Mouse (Mus musculus): ENCODE results near the gene Sox5. TPM values are rescaled to one million over a fixed set of nuclear protein-coding genes. Genes with fewer than 3 reads are reported as not detected.

The Sox5 gene
- total and polyA plus RNA-seq, 2 experiments from 2014 or later, result 26.2 to 32.9 TPM

GRCm38 (mm10) chr6:144485578-144485977 lies 296.2 kb downstream of the Sox5 start:
- TF ChIP-seq CTCF (IDR thresholded peaks at IDR 0.05; ENCODE audit: low read depth), result no peak
- no peak overlapping the region for H3K4me3 ChIP-seq (ENCODE audit: low read length)
- 0 out of 2 replicates have a peak, but pooled peaks cover 3% of the 10 kb centered on the region for H3K27me3 ChIP-seq (ENCODE audit: insufficient read depth, low read length)
- 0 out of 2 replicates have a peak, but pooled peaks cover 2% of the 10 kb centered on the region for H3K9me3 ChIP-seq (ENCODE audit: low read length)
- no peak overlapping the region for H3K4me2 ChIP-seq (ENCODE audit: low read depth, low read length)
- DNase-seq (ENCODE audit: low spot score), result no peak
- no peaks in the 10 kb centered on the region for H3K36me3 ChIP-seq (ENCODE audit: insufficient read depth, low read length)
- 92% methylated on average over 6 of the region's 6 CpGs for WGBS
- H3K27ac ChIP-seq, result no peak overlapping the region
- no peak overlapping the region for H3K9ac ChIP-seq (replicated peaks; ENCODE audit: low read length)
- ATAC-seq, result no peak
- H3K4me1 ChIP-seq (ENCODE audit: insufficient read depth, low read length), result no peaks in the 10 kb centered on the region

- ATAC-seq (no peak), DNase-seq (ENCODE audit: low spot score) (no peak)
- Histone ChIP-seq H3K27ac (no peak overlapping the region), H3K27me3 (ENCODE audit: insufficient read depth, low read length) (0 out of 2 replicates have a peak, but pooled peaks cover 3% of the 10 kb centered on the region), H3K4me2 (ENCODE audit: low read depth, low read length) (no peak overlapping the region), H3K9me3 (ENCODE audit: low read length) (0 out of 2 replicates have a peak, but pooled peaks cover 2% of the 10 kb centered on the region), H3K4me3 (ENCODE audit: low read length) (no peak overlapping the region), H3K4me1 (ENCODE audit: insufficient read depth, low read length) (no peaks in the 10 kb centered on the region), H3K36me3 (ENCODE audit: insufficient read depth, low read length) (no peaks in the 10 kb centered on the region), H3K9ac (replicated peaks; ENCODE audit: low read length) (no peak overlapping the region)
- WGBS, result 91% methylated on average over 4 of the region's 4 CpGs
- no peak for TF ChIP-seq CTCF (IDR thresholded peaks at IDR 0.05; ENCODE audit: low read depth)
Measured at GRCm38 (mm10) chr6:144483166-144483565, 298.6 kb downstream of the Sox5 start.

DNA sequence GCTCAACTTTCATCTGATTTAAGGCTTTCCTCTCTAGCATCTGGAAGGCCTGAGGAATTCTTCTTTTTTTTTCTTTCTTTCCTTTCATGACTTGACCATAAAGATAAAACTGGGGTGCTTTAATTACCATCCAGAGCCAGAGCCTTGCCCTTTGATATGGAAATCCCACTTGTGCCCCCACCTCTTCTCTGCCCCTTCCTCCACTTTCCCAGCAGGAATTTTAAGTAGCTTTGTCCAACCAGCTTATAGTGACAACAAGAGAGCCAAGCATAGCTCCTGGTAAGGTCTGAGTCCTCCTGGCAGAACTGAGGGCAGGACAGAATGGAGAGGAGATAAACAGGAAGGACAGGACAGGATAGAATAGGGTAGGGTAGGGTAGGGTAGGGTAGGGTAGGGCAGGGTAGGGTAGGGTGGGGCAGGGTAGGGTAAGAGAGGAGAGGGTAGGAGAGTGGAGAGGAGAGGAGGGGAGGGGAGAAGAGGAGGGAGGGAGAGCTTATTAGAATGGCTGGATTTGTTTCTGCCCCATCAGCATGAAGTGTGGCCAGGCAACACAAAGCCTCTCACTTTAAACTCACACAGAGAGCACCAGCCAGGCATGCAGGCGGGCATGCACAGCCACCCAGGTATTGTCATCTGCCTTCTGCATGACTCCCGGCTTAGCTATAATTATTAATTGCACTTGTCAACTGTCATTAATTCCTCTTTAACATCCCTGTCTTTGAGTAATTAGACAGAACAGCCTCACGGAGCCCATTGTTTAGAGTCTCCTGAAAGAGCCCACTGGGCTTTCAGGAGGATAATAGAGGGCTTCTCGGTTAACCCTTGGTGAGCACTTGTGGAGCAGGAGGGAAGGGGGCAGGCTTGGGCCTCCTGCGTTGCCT lies 300.9 kb downstream of the Sox5 start:
- peak; percentile 51; the same call in 1 of the 2 replicates for ATAC-seq
- no peak overlapping the region for H3K27ac ChIP-seq
- no peaks in the 10 kb centered on the region for H3K9me3 ChIP-seq (ENCODE audit: low read length)

DNA sequence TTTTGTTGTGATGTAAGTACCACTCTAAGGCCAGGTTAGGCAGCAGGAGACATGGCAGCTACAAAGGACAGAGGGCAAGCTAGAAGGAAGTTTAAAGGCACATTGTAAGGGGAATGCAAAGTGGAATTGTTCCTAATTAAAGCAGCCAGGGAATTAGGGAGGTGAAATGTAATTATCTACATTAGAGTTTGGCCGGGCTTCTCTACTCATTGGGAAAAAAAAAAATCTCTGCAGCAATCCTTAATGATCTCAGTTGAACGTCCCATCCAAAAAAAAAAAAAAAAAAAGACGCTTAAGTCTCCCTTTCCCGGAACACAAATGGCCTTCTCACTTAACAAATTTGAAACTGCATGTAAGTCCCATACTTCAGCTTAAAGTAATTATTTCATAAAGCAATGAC lies 301.9 kb downstream of the Sox5 start:
- H3K4me3 ChIP-seq (ENCODE audit: low read length), result no peak overlapping the region
- H3K36me3 ChIP-seq (ENCODE audit: insufficient read depth, low read length), result no peaks in the 10 kb centered on the region
- no peaks in the 10 kb centered on the region for H3K4me1 ChIP-seq (ENCODE audit: insufficient read depth, low read length)
- H3K4me2 ChIP-seq (ENCODE audit: low read depth, low read length), result no peak overlapping the region
- no peak overlapping the region for H3K27ac ChIP-seq
- DNase-seq (ENCODE audit: low spot score) (no peak), ATAC-seq (no peak)
- H3K9me3 ChIP-seq (ENCODE audit: low read length), result no peaks in the 10 kb centered on the region
- 51% methylated on average over 4 of the region's 4 CpGs for WGBS
- no peak overlapping the region for H3K9ac ChIP-seq (replicated peaks; ENCODE audit: low read length)
- TF ChIP-seq CTCF (IDR thresholded peaks at IDR 0.05; ENCODE audit: low read depth), result no peak
- H3K27me3 ChIP-seq (ENCODE audit: insufficient read depth, low read length), result 0 out of 2 replicates have a peak, but pooled peaks cover 3% of the 10 kb centered on the region

More for the DNA sequence above, 300.9 kb downstream of the Sox5 start:
- Histone ChIP-seq H3K4me1 (ENCODE audit: insufficient read depth, low read length) (no peaks in the 10 kb centered on the region), H3K4me3 (ENCODE audit: low read length) (no peak overlapping the region), H3K36me3 (ENCODE audit: insufficient read depth, low read length) (no peaks in the 10 kb centered on the region), H3K27me3 (ENCODE audit: insufficient read depth, low read length) (0 out of 2 replicates have a peak, but pooled peaks cover 3% of the 10 kb centered on the region), H3K4me2 (ENCODE audit: low read depth, low read length) (no peak overlapping the region), H3K9ac (replicated peaks; ENCODE audit: low read length) (no peak overlapping the region)
- TF ChIP-seq CTCF (IDR thresholded peaks at IDR 0.05; ENCODE audit: low read depth), result no peak
- DNase-seq (ENCODE audit: low spot score), result peak; percentile 36
- WGBS, result 18% methylated on average over 5 of the region's 5 CpGs

- Histone ChIP-seq H3K9me3 (ENCODE audit: low read length) (no peaks in the 10 kb centered on the region), H3K4me2 (ENCODE audit: low read depth, low read length) (no peak overlapping the region), H3K9ac (replicated peaks; ENCODE audit: low read length) (no peak overlapping the region), H3K27ac (no peak overlapping the region), H3K4me3 (ENCODE audit: low read length) (no peak overlapping the region), H3K27me3 (ENCODE audit: insufficient read depth, low read length) (no peaks in the 10 kb centered on the region), H3K36me3 (ENCODE audit: insufficient read depth, low read length) (no peaks in the 10 kb centered on the region), H3K4me1 (ENCODE audit: insufficient read depth, low read length) (no peaks in the 10 kb centered on the region)
- TF ChIP-seq CTCF (IDR thresholded peaks at IDR 0.05; ENCODE audit: low read depth), result peak; percentile 21; the same call in 1 of the 2 replicates
- ATAC-seq, result no peak
- DNase-seq (ENCODE audit: low spot score), result peak; percentile 17
- WGBS, result 46% methylated on average over 16 of the region's 16 CpGs
Measured at GRCm38 (mm10) chr6:144477287-144478064, 304.3 kb downstream of the Sox5 start.

DNA sequence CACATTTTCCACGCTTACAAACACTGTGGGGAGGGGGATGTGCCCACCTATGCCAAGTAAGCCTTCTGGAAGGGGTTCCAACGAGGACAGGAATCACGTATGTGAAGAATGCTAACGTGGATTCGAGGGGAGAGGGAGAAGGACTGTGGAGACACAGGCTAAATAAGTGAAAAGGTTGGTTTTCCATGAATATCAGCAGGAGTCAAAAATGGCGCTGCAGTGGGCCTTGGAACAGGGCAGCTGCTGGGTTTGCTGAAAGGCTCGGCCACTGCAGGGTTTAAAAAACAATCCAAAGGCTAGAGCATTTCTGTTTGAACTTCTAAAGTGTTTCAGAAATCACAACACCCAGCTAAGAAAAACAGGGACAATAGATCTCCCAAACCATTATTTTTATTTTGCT lies 308.3 kb downstream of the Sox5 start:
- Histone ChIP-seq H3K36me3 (ENCODE audit: insufficient read depth, low read length) (no peaks in the 10 kb centered on the region), H3K4me2 (ENCODE audit: low read depth, low read length) (no peak overlapping the region), H3K27ac (no peak overlapping the region), H3K4me3 (ENCODE audit: low read length) (no peak overlapping the region), H3K9ac (replicated peaks; ENCODE audit: low read length) (no peak overlapping the region), H3K27me3 (ENCODE audit: insufficient read depth, low read length) (no peaks in the 10 kb centered on the region), H3K9me3 (ENCODE audit: low read length) (no peaks in the 10 kb centered on the region), H3K4me1 (ENCODE audit: insufficient read depth, low read length) (no peaks in the 10 kb centered on the region)
- TF ChIP-seq CTCF (IDR thresholded peaks at IDR 0.05; ENCODE audit: low read depth), result no peak
- no peak for ATAC-seq
- 68% methylated on average over 7 of the region's 7 CpGs for WGBS
- DNase-seq (ENCODE audit: low spot score), result no peak
